Mouse (Mus musculus) thymus, postnatal 36 days (tissue): Measurements from ENCODE around the gene Cel.

ENCODE experiments used
- DNase-seq, 2 experiments: peaks; one replicate each; pipeline ENCODE4 v3.0.0; 2022; ENCODE audit warnings: mixed read lengths in 2 of 2

Gene Cel

GRCm38 (mm10) chr2:28585043-28585571 is 21.9 kb upstream of the Cel start:
- peak; percentile 73 to 77 for DNase-seq

GRCm38 (mm10) chr2:28583651-28584050 is 20.4 kb upstream of the Cel start, which contains the start of gene Gtf3c5:
TSS of gene Gtf3c5 (minus strand) at chr2:28583751.
- DNase-seq = no peak

DNA sequence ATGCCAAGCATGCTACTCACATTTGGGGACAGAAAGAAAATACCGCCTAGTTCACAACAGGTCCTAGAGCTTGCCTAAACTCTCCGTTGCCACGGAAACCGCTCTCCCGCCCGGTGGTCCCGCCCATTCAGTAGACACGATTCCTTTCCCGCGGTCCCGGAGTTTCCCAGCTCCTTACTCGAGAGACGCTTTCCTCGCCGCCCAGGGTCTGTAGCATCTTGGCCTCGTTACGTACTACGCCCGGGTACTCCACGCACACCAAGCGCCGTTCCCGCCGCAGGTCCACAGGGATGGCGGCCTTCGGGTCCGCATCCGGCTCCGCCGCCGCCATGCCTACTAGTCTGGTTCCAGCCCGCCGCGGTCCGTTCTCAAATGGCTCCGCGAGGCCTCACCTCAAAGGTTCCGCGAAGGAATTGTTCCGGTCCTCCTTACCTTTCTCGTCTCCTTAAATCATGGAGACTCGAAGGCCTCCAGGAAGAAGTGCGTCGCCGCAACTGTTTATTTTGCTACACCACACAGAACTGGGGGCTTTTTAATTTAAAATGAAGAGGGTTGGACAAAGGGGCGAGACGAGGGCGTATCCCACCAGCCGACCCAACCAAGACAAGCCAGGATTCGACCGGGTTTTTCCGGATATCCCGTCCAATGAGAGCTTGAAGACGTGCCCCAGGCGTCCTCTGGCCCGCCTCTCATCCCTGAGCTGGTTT is 19.6 kb upstream of the Cel start:
- peak; percentile 85 to 90 for DNase-seq

DNA sequence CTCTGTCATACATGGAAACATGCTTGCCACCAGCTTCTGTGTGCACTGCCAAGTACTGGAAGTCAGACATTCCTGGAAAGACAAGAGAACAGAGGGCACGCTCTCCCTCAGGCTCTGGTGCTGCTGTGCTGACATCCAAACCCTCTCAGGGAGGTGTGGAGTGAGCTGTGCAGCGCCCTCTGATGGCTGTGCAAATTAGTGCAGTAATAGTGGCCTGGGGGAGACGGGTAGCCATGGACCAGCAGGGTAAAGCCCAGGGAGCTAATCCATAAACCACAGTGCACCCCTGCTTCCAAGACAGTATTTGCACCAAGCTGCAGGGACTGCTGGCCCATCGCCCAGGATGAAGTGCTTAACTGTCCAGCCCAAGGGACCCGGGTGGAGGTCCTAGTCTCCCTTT is 14.8 kb upstream of the Cel start:
- DNase-seq = peak in 1 of 2 experiments; percentile 24

- DNase-seq = no peak
Observed at GRCm38 (mm10) chr2:28576815-28577214, 13.6 kb upstream of the Cel start.

GRCm38 (mm10) chr2:28575341-28575740 is 12.1 kb upstream of the Cel start:
- DNase-seq = no peak

DNA sequence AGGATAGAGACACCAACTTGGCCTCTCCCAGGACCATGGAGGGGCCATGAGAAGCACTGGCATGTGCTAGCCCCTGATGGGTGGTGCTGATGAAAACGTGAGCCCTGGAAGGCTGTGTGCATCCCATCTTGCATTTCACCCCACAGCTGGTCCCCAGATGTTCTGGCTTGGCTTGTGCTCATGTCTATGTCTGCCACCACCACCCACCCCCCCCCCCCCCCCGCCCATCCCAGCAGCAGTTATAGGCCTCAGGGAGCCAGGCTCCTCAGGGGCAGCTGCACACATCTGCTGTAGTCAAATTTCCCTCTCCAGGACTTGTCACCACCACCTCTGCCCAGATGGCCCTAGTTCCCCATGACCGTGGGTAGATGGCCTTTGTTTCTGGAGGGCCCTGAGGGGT is 6.7 kb upstream of the Cel start:
- no peak for DNase-seq

DNA sequence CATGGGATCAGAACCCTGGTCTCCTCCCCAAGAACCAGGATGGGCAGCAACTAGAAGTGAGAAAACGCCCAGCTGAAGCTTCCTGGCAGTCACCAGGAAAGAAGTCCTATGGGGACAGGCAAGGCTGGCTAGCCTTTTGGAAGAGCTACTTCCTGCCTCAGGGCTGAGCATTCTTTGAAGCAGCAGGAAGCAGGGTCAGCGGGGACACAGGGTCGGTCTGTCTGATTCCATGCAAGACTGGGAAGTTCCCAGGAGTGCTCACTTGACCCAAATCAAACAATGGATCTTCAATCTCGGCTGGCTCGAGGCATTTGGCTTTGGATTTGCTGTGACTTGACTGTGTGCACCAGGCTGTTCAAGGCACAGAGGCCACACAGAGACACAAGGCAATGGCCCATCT is 3.3 kb upstream of the Cel start:
- DNase-seq = no peak

DNA sequence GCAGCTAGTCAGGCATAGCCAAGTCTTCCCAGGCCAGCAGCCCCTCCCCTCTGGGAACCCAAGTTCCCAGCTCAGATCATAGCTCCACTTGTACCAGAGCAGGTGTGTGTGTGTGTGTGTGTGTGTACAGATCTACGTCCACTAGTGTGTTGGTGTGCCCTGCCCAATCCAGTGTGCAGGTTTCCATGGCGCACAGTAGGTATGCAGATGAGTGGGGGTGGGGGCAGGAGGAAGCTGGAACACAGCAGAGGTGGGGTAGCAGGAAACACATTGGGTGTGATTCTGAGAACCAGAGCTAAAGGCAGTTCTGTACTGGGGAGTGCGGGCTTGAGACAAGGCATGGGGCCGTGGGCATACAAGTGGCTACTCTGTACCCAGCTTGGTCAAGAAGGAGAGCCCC is 1.2 kb upstream of the Cel start:
- DNase-seq = no peak

- DNase-seq = no peak
Observed at GRCm38 (mm10) chr2:28563830-28564229, 627 bp upstream of the Cel start.

DNA sequence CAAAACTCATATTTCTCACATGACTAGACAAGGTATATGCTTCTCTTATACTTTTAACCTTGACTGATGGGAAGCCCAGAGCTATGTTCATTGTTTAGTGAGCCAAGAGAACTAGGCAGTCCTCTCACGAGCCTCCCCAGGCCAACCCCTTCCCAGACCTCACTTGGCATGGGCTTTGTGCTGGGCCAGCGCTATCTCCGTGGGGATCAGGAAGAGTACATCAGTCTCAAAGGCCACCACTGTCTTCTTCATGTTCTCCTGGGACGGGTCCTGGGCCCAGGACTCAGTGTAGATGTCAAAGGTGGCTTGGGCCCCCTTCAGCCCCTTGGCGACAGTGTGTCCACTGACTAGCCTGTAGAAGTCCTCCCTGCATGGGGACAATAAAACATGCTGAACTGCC is 5.8 kb downstream of the Cel start:
- DNase-seq = no peak

GRCm38 (mm10) chr2:28552301-28552700 is 10.9 kb downstream of the Cel start:
- DNase-seq = no peak

DNA sequence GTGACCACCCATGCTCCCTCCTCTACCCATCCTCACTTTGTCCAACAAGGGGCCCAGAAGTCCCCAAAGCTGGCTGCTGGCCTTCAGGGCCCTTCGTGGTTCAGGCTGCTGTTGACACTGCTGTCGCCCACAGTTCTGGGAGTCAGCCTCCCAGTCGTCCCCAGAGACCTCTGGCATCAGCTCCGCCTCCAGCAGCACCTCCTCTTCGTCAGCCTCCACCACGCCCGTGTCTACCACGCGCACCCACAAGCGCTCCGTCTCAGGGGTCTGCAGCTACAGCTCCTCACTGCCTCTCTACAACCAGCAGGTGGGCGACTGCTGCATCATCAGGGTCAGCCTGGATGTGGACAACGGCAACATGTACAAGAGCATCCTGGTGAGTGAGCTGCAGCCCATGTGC is 14.0 kb downstream of the Cel start:
- no peak for DNase-seq

GRCm38 (mm10) chr2:28547237-28548172 is 15.7 kb downstream of the Cel start:
- DNase-seq = peak; percentile 76 to 83

DNA sequence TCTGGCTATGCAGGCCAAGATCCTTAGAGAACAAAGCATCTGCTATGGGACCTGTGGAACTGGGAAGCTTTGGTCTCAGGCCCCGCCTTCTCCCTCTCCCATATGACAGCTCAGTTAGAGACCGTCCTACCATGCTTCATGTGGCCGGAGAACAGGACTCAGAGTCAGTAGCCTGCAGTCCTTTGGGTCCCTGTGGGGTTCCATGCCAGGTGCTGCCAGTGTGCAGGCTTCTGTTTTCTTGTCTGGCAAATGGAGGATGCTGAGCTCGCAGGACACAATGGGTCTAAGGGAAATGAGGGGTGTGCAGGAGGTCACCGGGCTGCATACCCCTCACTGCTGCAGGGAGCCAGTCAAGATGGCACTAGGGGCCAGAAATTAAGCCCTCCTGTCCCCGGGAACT is 16.6 kb downstream of the Cel start:
- no peak for DNase-seq

DNA sequence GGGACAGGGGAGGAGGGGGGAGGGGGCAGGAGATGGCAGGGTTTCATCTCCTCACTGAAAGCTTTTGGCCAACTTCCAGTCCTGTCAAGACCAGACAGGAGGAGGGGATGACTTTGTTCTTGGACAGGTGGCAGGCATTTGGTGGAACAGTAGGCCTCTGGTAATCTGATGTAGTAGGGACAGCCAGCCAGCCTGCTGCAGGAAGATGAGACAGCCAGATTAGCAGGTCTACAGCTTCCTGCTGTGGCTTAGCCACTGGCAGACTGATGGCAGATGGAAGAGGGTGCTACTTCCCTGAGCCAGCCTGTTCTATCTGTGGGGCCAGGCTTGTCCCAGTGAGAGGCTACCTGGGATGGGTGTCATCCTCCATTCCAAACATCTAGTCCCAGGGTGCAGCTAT is 17.2 kb downstream of the Cel start:
- no peak for DNase-seq

DNA sequence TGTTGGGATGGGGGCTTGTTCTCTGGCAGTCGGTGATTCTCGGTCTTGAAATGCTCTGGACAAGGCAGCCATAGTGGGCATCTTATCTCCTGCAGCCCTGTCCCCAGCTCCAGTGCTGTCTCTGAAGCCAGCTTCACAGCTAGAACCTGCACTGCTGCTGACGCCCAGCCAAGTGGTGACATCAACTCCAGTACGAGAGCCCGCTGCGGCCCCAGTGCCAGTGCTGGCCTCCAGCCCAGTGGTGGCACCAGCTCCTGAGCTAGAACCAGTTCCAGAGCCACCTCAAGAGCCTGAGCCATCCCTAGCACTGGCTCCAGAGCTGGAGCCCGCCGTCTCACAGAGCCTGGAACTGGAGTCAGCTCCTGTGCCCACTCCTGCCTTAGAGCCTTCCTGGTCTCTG is 19.3 kb downstream of the Cel start:
- no peak for DNase-seq

- no peak for DNase-seq
Observed at GRCm38 (mm10) chr2:28540587-28541227, 22.5 kb downstream of the Cel start.

DNA sequence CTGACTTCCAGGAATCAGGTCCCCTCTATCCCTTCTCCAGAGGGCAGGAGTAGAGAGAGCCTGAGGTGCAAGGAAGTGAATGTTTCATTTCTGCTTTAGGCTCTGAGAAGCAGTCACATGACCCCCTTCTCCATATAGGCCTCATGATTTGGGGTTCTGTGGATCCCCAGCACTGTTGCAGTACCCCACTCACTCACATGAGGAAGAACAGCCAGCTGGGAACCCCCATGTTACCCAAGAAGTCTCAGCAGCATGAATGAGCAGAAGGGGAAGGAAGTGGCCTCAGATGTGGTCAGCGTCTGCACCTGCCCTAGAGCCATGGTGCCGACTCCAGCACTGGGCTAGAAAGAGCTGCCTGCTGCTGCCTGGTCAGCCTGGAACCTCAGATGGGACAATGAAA is 23.3 kb downstream of the Cel start:
- peak; percentile 42 to 55 for DNase-seq

GRCm38 (mm10) chr2:28539206-28539605 is 24.0 kb downstream of the Cel start:
- DNase-seq = peak in 1 of 2 experiments; percentile 37

GRCm38 (mm10) chr2:28538817-28539128 is 24.4 kb downstream of the Cel start:
- no peak for DNase-seq

GRCm38 (mm10) chr2:28537995-28538816 is 25.0 kb downstream of the Cel start:
- DNase-seq = no peak

DNA sequence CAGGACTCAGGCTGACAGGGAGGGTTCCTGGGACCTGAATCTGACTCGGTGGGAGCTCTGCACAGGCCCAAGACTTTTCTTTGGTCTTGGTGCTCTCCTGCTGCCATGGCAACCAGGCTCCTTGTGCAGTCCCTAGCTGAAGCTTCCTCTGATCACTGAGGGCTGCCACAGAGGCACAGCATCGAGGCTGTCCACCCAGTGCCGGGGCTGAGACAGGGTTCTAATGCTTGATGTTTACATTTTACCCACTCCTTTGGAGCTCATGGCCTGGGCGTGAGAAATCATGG is 25.6 kb downstream of the Cel start:
- no peak for DNase-seq
